Mouse (Mus musculus) mesoderm, embryonic 11.5 days (tissue): ENCODE measurements at regions not wholly inside any gene's neighbourhood (a gene's known extent, or its start where the extent isn't known, plus 50 kb on each side); places are given as distances from the start of the nearest gene placed in this dataset.
"Not testable (repeated sequence)": the region's sequence is repeated elsewhere in the genome, so short reads cannot be mapped to it uniquely, and the experiment has no call there.

Experiments used
- DNase-seq: peaks from one replicate; pipeline ENCODE4 v3.0.0-alpha.2; 2012; ENCODE audit warnings: low read depth, low spot score

DNA sequence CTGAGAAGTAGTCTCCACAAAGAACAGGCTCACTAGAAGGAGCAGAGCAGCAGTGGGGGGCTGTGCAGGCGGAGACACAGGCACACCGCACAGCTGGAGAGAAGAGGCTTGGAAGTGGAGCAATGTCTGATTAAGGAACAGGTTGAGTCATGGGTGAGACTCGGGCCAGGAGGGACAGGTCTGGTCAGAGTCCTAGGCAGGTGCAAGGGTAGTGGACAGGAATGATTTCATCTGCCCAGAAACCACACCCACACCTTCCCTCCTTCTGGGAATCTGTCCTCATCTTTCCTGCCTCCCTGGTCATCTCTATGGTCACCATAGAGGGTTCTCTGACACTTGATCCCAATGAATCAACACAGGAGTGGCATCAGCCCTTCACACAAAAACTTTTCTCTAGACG lies 983.8 kb downstream of the 4930447A16Rik start:
- DNase-seq: no peak

DNA sequence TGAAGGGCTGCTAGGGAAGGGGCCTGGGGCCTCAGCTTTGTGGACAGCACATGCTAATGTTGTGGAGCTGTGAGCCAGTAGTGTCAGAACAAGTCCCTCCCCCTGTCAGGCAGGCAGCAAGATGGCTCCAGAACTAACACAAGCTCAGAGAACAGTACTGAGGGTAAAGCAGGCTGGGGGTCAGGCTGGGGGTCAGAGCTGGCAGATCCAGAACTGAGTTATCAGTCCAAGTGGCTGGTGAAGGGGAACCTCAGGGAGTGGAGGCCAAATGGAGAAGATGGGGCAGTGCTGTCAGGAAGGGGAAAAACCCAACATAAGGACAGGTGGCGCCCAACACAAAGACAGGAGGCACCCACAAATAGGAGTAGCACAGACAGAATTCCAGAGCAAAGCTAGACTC lies 985.1 kb downstream of the 4930447A16Rik start:
- no peak for DNase-seq

DNA sequence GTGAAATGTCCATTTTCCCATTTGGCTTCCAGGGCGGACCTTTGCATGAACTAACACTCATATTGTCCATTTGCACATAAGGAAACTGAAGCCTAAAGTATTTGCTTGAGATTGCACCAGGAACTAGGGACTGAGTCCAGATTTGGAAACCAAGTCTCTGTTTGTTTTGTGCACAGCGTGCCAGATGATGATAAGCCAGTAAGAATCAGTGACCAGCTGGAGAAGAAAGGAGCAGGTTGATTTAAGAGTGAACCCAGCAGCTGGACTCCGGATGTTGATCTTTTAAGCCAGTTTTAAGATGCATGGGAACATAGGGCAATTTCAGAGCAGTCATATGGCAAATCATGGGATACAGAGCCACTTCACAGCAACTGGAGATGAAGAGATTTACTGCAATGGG lies 987.1 kb downstream of the 4930447A16Rik start:
- DNase-seq: no peak

DNA sequence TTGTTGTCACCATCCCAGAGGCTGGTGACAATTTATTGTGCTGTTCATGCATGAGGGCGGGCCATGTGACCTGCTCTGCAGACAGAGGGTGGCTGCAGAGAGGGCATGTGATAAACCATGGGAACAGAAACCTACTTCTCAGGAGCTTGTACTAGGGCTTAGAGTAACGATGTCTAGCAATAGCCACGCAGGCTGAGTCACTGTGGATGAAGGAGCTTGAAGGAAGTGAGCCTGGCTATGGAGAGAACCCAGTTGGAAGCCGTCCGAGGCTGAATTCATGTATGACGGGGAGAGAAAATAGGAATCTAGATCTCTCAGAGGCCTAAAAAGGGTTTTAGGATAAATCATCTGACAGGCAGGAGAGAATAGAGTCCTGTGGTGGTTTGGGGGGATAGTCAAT lies 988.0 kb downstream of the 4930447A16Rik start:
- no peak for DNase-seq

DNA sequence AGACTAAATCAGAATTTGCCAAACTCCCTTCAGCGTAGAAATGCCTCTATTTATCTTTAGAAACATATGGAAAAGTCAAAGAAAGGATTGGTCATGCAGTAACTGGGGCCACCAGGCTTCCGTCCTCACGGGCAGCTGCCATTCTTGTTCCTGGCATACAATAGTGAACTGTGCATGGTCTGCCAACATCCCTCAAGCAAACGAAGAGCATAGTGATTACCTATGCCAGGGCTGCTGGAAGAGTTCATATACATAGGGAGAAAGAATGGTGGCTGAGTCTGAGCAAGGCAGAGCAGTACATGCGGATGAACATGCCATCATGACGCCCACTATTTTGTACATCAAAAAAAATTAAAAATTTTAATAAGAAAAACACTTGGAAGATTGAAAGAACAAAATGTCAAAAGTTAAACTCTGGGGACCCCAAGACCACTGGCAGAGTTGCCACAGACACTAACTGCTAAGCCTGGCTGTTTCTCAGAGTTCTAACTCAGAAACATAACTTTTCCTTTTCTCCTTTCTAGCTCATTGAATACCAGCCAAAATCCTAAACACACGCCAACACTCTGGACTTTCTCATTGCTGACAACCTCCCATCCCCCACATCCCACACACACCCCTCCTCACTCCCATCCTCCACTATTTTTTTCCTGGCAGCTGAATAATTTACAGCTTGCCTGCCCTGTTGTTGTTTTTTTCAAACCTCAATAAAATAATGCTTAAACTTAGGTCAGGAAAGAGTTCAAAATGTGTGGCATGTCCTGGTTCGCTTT lies 989.1 kb downstream of the 4930447A16Rik start:
- no peak for DNase-seq

DNA sequence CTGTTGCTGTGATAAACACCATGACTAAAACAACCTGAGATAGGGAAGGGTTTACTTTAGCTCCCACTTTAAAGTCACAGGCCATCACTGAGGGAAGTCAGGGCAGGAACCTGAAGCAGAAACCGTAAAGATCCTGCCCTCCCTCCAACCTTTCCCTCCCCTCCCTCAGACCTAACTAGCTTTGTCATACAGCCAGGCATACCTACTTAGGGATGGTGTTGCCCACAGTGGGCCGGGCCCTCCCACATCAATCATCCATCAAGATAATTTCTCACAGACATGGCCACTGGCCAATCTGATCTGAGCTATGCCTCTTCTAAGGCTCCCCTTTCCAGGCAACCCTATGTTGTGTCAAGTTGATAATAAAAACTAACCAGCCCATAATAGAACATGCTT lies 989.7 kb downstream of the 4930447A16Rik start:
- DNase-seq: no peak

DNA sequence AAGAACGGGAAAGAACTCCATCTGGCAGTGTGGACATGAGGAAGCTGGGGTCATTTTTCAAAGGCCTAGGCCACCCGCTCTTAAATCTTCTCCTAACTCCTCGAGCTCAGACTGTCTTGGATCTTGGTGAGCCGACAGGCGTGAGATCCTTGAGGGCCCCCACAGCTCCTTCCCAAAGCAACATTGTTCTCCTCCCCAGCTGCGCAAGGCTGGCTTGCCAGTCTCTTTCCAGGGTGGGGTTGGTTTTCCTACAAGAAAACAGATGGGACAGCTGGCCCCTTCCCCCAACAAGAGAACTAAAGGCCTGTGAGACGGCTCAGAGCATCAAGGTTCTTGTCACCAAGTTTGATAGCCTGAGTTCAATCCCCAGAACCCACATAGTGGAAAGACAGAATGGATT lies 994.3 kb downstream of the 4930447A16Rik start:
- DNase-seq: peak; percentile 15

DNA sequence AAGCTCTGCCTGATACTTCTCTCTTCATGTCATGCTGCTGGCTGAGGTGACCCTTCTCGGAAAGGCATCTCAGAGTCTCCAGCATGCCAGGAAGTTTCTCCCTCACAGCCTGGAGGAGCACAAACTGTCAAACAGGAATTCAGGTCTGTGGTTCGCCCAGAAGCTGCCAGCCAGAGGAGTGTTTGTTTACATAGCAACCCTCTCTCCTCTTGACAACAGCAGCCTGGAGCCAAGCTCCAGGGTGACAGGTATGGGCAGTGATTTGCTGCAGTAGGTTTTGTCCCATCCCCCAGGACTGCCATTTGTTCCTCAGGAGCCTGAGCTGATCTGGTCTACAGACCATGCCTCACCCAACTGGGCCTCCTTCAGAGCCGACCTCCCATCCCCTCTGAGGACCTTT lies 995.4 kb downstream of the 4930447A16Rik start:
- DNase-seq: peak; percentile 50

DNA sequence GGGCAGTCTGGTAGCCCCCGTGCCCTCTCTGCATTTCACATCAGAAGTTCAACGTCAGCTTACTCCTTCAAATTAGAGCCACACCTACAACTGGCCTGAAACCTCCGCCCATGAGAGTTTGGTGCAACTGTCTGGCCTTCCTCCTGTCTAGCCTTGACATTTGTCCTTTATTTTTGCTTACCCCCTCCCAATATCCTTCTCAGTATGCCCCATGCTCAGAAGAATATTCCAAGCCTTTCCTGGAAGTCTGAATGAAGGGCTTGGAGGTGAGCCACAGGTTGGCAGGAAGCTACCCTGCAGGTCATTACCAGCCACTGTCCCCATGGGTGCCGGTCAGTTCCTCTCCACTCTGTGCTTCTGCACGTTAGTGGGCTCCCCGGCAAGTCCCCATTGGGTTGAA lies 997.4 kb downstream of the 4930447A16Rik start:
- no peak for DNase-seq

DNA sequence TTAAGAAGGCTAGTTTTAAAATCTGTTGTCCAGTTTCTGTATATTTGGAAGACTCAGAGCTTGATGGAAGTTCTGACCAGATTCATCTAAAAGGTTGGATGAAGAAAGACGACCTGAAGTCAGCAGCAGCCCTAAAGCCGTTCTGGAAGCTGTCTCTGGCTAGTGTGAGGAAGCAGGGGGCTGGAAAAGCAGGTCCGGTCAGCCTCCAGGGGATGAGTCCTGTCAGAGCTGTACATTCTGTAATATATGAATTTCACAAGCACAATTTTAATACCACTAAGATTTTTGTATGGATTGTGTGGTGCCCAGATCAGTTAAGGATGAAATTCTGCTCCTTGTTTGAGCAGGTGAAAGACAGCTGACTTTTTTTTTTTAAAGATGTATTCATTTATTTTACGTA lies 1000.2 kb downstream of the 4930447A16Rik start:
- DNase-seq: no peak

DNA sequence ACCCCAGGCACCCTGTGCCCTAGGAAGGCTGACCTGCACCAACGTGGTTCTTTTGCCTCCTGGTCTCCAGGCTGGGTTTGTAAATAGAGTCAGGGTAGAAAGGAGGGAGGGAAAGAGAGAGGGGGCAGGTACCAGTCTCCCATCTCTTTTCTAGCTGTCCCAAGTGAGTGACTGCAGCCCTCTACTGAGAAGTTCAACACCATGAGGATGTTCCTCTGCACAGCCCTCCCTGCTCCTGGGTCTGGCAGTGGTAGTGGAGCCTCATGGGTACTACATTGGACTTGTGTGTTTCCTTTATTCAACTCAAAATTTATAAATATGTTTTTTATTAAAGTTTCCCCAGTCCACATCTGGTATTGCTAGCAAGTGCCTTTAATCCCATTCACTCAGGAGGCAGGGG lies 1002.6 kb downstream of the 4930447A16Rik start:
- DNase-seq: no peak

DNA sequence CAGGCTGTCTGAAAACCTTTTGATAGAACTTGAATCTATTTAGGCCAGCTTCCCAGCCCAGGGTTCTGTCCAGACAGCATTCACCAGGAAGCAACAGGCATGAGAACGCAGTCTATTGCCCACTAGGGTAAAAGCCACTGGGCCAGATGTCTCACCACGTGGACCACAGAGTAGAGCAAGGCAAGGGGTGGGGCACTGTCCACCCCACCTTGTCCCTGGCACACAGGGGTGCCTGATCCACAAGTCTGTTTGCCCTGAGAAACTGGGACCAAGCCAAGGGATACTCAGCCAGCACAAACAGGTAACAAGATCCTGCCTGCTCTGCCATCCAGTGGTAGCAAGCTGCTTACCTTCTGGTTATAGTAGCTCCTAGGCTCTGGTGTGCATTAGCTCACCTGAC lies 1006.3 kb downstream of the 4930447A16Rik start:
- no peak for DNase-seq

DNA sequence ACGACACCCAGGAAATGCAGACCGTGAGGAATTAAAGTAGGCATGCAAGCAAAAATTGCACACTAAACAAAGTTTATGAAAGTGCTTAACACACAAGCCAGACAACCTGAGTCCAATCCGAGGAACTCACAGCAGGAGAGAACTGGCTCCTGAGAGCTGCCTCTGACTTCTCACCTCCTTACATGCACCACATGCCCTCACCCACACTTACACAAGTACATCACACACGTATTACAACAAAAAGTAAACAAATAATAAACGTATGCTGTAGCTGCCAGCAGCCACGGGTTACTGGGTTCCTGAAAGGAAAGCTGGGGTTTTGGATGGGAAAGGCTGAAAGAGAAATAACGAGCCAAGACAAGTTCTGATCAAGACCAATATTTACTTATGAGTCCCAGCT lies 1008.0 kb downstream of the 4930447A16Rik start:
- DNase-seq: no peak

DNA sequence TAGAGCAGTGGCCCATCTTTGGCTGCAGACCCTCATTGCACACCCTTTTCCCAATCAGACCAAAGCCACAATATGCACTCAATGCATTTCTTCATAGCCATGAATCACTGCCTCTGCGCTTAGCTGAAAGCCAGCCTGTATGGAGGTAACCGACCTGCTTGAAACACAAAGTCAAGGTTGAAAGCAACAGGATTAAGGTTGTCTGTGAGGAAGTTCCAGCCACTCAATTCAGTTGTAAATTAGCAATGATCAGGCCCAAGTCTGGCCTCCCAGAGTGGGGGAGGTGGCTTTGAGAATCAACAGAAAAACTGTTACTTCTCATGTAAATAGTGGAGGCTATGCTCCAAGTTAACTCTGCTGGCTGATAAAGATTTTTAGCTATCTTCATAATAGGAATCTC lies 1008.9 kb downstream of the 4930447A16Rik start:
- not testable (repeated sequence) for DNase-seq
